In the genomic region with DNA sequence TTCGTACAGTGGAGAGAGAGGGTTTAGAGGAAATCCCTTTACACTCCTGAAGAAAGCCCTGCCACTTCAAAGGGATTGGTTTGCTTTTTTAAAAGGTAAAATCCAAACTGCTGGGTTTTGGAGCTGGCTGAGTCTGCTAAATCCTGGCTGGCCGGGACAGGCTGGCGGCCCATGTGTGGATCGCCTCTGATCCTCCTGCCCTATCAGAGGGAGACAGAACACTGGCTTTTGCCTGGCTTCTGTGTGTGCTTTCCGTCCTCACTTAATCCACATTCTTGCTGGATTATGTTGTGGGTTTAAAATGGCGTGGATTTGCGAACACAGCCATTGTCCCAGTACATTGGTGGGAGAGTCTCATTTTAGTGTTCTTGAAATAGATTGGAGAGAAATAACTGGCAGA, we compare ENCODE assay signal across 25 mouse cellular contexts. TPM values are rescaled to one million over a fixed set of nuclear protein-coding genes. Genes with fewer than 3 reads are reported as not detected.
"Had no signal": no experiment of that assay in that cellular context is flagged by ENCODE, and none has a peak within 500 bp of the region (broad histone marks: within the 10 kb centered on the region; RNA-seq: fewer than 3 reads in every experiment).

No protein-coding gene starts in this region.

- H3K27ac ChIP-seq: gastrocnemius, adult 2 months; heart, embryonic 10.5 days; hindbrain, embryonic 13.5 days; hindbrain, embryonic 15.5 days; hindbrain, postnatal 0 days; kidney, embryonic 15.5 days; kidney, postnatal 0 days; left cerebral cortex, adult 2 months; limb, embryonic 10.5 days; limb, embryonic 12.5 days had no signal

- H3K9ac ChIP-seq: heart, embryonic 12.5 days; hindbrain, embryonic 13.5 days; hindbrain, embryonic 15.5 days; kidney, embryonic 15.5 days; limb, embryonic 12.5 days had no signal

- H3K9me3 ChIP-seq: heart, embryonic 10.5 days; heart, embryonic 12.5 days; hindbrain, embryonic 13.5 days; hindbrain, embryonic 15.5 days; kidney, embryonic 15.5 days; limb, embryonic 10.5 days; limb, embryonic 12.5 days had no signal

- H3K4me1 ChIP-seq: heart, embryonic 10.5 days; heart, embryonic 12.5 days; hindbrain, embryonic 13.5 days; hindbrain, embryonic 15.5 days; kidney, embryonic 15.5 days; limb, embryonic 10.5 days; limb, embryonic 12.5 days had no signal

- H3K4me2 ChIP-seq: heart, embryonic 12.5 days; hindbrain, embryonic 13.5 days; hindbrain, embryonic 15.5 days; kidney, embryonic 15.5 days; limb, embryonic 12.5 days had no signal

- DNase-seq: gastrocnemius, adult 2 months; gastrocnemius, postnatal 10 days; gastrocnemius, postnatal 36 days; heart, adult 18-20 months; heart, postnatal 10 days; kidney, adult 11 months; kidney, adult 2 months; kidney, adult 9 months; kidney, postnatal 14 days; kidney, postnatal 36 days; layer of hippocampus, adult 9-11 months; liver had no signal

- H3K36me3 ChIP-seq: hindbrain, embryonic 15.5 days had no signal

- H3K4me3 ChIP-seq: gastrocnemius, adult 2 months; heart, embryonic 10.5 days; heart, embryonic 12.5 days; hindbrain, embryonic 13.5 days; hindbrain, embryonic 15.5 days; kidney, embryonic 15.5 days; left cerebral cortex, adult 2 months; limb, embryonic 10.5 days; limb, embryonic 12.5 days had no signal

- H3K27me3 ChIP-seq: heart, embryonic 12.5 days; hindbrain, embryonic 13.5 days; hindbrain, embryonic 15.5 days; kidney, embryonic 15.5 days; limb, embryonic 12.5 days had no signal

- ATAC-seq: forebrain, embryonic 16.5 days; hindbrain, postnatal 0 days; intestine, embryonic 16.5 days had no signal

RNA-seq across cellular contexts. Expression of gene Erich3, which starts 48.4 kb away (rescaled TPM):
- total RNA-seq: gastrocnemius, postnatal 36 days; hematopoietic stem cell, adult 5-6 weeks had no signal
- polyA plus RNA-seq: intestine, embryonic 16.5 days; kidney, postnatal 0 days had no signal
